Mouse (Mus musculus): ENCODE data around the gene Nt5c3b. TPM values are rescaled to one million over a fixed set of nuclear protein-coding genes. Genes with fewer than 3 reads are reported as not detected.

The Nt5c3b gene
- polyA plus RNA-seq, 3 experiments from 2014 or later, result 124 to 134 (median 127) TPM

DNA sequence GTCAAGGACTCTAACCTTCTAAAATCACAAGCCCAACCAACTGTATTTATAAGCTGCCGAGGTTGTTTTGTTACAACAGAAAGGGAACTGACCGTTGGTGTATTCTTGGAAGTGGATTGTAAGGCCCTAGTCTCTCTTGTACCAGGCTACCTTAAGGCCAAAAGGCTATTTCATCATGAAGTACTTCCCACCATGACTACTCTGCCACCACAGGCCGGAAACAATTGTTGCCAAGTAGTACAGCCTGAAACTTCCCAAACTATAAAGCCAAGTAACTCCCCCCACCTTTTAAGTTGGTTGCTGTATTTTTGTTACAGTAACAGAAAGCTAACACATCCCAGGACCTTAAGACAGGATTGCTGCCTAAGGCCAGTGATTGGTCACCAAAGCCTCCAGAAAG lies 14.8 kb downstream of the Nt5c3b start:
- ATAC-seq, result no peak

DNA sequence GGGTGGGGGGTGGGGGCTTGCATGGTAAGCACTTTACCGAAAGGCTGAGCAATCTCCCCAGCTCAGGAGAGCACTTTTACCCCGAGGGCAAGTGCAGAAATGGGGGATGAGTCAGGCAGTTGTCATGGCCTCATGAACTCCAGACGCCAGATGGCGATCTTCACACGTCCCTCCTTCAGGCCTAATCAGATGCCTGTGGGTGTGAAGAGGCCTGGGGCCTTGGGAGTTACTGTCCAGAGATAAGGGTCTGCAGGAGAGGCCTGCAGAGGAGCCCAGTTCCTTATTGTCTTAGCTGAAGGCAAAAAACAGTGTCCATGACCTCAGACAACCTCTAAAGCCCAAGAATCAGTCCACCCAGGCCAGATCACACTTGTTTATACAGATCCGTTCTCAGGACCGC lies 15.8 kb downstream of the Nt5c3b start:
- no peak for ATAC-seq

DNA sequence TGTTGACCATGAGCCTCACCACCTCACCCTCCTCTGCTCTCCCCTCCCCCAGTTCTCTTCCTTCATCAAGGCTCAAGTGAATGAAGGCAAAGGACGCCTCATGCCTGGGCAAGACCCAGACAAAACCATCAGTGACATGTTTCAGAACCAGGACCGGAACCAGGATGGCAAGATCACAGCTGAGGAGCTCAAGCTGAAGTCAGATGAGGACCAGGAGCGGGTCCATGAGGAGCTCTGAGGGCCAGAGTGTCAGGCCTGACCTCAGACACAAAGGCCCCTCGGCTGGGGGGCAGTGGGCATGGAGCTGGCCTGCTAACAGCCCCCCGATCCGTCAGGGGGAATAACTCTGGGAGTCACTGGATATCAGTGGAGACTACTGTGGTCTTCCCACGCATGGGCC lies 17.8 kb downstream of the Nt5c3b start:
- no peak for ATAC-seq

DNA sequence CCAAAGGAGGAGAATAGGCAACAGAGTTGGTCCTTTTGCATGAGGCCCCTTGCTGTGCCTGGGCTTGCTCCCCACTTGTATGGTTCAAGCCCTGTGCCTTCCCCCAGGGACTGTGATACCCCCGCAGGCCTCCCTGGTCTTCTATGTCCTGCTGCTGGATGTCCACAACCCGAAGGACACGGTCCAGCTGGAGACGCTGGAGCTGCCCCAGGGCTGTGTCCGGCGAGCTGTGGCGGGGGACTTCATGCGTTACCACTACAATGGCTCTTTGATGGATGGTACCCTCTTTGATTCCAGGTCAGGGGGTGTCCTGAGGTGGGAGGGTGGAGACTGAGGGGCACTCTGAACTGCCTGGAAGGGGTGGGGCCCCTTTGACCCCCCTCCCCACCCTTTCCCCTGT lies 20.1 kb downstream of the Nt5c3b start:
- no peak for ATAC-seq

DNA sequence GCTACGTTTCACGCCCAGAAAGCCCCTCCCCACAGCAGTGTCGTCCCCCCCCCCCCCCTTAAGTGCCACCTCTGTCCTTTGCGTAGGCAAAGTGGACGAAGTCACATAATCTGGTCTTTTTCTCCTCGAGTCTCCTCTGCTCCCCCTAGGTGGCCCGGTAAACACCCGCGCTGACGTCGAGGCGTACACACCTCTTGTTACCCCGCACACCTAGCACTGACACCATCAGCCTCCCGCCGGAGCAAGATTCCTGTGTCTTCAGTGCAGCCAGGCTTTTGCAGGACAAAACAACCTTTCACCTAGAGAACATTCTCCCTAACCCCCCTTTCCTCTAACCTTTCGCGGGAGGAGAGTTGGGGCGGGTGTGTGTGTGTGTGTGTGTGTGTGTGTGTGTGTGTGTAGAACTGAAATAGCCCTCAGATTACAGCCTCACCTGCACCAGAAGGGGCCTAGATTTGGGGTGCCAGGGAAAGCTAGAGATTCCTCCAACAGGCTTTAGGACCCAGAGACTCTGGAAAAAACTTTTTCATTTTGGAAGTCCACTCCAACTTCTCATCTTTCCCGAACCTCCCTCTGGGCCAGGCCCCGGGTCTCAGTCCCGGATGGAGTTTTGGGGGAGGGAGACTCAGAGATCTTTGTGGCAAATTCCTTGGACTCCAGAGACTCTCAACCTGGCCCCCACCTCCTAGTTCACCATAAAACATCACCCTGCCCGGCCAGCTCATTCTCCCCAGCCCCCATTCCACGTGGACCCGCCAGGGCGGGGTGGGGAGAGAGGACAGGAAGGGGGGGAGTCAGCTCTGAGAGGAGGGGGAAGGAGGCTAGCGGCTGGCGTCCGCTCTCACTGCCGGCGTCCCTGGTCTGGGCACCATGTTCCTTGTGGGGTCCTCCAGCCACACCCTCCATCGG lies 26.4 kb downstream of the Nt5c3b start, which contains the start of gene Fkbp10:
TSS of gene Fkbp10 (plus strand) at position 784 of the 909 bp plus-strand sequence.
- ATAC-seq, result no peak

DNA sequence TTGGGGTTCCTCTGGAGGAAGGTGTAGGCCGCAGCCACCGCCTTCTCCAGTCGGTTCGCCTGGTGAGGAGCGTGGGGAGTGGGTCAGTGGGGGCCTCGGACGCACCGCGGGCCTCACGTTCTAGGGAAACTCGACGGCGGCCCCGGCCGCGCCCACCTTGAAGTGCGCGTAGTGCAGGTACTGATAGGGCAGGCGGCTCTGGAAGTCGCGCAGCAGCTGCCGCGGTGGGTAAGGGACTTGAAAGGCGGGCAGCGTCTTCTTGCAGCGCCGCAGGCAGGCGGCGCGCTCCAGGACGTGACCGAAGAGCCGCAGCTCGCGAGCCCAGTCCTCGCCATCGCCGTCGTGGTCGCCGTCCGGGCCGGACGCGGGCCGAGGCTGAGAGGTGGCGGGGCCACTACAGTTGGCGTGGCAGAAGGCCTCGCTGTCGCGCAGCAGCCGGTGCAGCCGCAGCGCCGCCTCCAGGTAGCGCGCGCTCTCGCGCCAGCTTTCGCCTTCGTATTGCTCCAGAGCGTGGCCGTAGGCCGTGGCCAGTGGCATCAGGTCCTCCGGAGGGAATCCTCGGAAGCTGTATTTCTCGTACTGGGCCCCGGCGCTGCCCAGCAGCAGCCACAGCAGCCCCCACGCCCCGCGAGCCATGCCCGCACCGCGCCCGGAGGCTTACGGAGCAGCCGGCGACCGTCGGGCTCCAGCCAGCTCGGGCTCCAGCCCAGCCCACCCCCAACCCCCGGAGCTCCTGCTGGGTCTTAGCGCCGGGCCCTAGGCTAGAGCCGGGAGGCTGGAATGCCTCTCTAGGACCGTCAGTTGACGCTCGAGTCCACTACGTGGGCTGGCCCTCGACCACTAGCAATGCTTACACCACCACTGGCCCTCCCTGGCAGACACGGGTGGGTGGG lies 27.3 kb downstream of the Nt5c3b start, which contains the start of gene P3h4:
TSS of gene P3h4 (minus strand) at position 816 of the 893 bp plus-strand sequence.
- ATAC-seq, result no peak

DNA sequence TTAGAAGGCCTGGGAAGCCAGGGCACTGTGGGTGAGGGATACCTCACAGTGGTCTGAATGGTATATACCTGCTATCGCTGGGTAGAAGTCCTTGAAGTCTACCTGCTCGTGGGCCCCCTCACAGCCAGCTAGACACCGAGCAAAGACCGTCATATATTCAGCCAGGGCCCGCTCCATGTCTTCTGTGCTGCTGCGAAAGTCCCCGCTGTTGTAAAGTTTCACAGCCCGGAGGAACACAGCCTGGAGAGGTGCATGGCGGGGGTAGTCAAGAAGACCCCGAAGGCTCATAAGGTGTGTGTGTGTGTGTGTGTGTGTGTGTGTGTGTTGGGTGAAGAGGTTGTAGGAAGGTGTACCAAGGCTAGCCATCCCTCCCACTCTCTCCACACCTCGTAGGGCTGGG lies 28.1 kb downstream of the Nt5c3b start:
- ATAC-seq, result no peak

DNA sequence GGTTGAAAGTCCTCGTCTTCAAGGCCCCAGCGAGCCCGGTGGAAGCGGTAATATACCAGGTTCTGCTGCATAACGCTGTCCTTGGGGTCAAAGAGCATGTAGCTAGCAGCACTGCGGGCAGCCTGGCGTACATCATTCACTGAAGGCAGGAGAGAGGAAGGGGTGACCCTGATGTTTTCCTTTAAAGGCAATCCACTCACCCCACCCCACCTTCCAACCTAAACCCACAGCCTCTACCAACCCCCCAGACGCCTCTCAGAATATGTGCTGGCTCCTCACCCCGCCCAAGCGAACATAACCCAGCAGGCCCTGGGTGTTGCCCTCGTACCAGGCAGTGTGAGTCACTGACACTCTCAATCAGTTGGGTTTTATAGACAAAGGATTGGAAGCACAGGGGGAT lies 29.9 kb downstream of the Nt5c3b start:
- no peak for ATAC-seq

DNA sequence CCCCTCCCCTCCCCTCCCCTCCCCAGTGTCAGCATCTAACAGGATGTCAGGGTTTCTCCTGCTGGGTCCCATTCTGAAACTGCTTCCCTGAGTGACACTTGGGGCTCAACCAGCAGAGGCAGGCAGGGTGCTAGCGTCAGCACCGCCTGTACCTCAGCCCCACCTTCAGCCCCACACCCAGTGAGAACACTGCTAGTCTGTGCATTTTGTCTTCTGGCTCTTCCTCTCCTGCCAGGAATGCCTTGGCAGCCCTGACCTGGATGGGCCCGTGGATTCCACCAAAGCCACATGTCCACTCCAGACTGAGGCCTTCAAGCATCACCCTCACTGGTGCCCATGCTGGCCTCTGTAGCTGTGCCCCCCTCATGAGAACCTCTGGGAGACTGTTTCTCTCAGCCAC lies 31.9 kb downstream of the Nt5c3b start:
- ATAC-seq, result no peak

DNA sequence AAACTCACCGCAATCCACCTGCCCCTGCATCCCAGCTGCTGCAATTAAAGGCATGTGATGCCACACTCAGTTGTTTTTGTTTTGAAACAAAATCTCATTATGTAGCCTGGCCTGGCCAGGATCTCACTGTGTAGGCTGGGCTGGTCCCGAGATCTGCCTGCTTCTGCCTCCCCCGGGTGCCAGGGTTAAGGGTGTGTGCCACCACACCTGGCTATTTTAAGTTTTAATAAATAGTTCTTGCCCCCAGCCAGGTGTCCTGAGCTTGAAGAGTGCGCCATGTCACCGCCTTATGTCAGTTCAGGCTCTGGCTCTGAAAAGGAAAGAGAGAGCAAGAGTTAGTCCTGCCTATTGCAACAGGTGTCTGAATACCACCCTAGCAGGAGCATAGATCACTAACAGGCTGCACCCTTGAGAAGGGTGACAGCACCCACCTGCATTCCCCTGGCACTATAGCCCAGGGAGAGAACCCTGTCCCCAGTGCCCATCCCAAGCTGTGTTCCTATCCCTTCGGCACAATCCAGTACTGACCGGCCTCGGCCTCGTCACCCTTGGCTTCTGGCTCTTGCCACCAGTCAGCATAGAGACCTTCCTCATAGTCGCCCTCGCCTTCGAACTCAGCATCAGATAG lies 32.7 kb downstream of the Nt5c3b start:
- no peak for ATAC-seq

DNA sequence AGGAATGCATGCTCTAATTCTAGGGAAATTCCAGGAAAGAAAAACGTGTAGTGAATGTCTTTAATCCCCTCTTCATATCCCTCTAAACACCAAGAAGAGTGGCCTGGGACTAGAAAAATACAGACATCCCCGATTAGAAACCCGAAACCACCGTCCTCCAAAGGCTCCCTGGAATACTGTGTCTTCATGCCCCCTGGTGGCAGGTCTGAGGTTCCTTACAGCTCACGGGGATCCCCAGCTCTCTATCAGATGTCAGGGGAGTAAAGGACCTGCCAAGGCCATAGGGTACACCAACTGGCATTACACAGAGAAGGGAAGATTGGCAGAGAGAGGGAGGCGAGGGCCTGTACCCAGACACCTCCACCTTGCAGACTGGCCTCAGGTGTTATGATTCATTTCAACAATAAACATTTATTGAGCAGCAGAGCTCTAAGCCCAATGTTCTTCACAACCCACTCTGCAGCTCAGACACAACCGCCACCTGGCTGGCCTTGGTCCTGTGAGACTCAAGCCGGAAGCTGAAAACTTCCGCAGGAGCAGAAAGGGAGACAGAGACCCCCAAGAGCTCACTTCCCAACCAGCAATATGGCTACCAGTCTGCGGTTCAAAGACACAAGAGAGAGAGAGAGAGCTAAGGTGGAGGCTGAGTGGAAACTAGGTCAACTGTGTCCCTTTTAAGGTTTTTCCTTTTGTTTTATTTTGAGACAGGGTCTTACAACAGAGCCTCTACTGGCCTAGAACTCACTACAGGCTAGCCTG lies 33.4 kb downstream of the Nt5c3b start:
- ATAC-seq, result no peak

DNA sequence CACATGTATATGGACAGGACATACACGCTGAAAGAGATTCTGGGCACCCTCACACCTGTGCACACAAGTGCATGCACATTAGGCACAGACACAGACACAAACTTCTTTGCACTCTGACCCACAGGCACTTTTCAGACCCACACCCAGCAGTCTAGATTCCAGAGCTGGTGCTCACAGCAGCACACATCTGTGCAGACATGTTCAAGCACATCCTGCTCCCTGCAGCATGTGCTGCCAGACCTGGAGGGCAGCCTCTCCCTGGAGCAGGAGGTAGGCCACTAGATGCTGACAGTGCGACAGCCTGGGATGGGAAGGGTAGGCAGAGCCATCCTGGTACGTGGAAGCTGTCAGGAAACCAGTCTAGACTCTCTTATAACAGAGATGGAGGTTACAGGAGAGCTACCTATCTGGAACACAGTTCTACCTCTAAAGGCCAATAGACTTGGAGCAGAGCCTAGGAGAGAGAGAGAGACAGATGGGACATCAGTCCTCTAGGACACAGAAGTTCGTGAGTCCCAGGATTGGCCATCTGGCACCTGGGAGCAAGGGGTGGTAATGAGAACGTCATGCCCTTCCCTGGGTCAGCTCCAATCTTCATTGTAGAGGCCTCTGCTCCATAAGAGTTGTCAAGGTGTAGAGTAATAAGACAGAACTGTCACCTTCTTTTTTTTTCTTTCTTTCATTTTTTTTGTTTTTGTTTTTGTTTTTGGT lies 34.5 kb downstream of the Nt5c3b start:
- ATAC-seq, result no peak

DNA sequence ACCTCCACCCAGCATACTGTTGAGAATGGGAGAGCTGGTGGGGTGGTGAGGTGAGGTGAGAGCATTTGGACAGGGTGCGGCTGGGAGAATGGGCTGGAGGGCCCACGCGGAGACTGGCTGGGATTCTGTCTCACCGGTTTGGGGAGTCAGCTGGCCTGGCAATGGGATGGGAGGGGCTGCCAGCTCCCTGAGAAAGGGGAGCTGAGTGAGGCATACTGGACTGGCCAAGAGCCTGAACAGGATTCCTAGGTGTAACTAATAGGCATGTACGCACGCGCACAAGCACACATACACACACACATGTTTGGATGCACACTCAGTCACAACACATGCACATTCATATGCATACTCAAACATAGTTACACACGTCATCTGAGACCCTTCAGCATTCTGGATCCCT lies 35.3 kb downstream of the Nt5c3b start:
- no peak for ATAC-seq

DNA sequence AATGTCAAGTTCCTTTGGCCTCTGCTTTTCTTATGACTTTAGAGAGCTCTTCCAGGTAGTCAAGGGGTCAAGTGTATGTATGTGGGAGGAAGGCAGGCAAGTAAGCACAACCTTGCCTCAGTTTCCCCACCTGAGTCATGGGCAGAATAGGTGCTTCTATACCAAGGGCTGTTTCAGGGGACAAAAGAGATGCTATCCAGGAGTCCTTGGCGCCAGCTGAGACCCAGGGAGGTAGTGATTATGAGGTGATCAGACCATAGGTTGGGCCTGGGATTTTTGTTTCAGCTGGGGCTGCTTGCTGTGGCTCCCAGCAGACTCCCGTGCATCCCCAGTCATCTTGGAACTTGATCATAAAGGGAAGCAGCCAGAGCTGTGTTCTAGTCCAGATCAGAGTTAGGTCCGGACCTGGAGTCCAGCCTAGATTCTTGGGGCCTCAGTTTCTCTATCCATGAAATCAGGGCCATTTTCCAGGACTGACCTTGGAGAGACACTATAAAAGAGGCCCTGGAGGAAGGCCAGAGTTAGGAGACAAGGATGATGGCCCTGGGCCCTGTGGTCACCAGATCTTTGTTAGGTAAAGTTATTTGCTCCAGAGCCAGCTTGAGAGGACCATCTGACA lies 37.0 kb downstream of the Nt5c3b start:
- ATAC-seq, result no peak

DNA sequence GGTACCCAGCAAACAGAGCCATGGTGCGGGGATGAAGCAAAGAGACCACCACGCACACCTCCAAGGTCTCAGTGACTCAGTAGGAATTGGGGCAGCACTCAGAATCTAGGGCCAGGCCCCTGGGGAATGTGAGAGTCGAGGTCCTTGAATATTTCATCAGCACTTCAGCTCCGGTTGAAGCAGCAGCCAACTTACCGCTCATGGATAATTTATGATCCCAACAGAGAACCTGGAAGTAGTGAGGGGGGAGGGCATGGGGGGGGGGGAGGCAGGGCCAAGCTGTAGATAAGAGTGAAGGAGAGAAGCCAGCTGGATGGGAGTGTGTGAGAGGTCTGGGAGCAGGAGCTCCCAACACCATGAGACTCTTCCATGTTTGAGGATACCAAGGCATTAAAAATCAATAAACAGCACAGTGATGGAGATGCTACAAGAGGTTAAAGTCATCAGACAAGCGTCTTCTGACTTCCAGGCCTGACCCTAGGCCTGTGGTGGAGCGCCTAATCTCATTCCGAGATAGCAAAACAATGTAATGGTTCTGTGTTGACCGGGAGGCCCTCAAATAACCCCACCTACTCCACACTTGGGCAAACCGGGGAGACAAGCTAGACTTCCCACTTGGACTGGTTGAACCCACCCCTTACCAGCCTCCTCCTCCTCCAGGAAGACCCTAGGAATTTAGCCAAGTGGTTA lies 38.0 kb downstream of the Nt5c3b start:
- ATAC-seq, result no peak

DNA sequence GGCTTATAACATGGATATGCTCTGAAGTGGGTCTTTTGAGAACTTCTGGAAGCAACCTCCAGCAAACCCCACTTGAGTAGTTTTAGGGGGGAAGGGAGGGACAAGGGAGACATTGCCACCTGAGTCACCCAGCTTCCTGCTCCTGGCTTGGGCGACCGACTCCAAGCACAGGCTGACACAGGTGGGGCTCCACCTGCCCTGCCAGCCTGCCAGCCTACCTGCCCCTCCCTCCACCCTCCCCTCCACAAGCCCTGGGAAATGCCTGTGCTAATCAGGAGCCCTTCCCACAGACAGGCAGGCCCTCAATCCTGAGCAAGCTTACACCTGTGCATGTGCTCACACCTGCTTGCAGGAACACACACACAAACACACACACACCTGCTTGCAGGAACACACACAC lies 38.9 kb downstream of the Nt5c3b start:
- ATAC-seq, result no peak

DNA sequence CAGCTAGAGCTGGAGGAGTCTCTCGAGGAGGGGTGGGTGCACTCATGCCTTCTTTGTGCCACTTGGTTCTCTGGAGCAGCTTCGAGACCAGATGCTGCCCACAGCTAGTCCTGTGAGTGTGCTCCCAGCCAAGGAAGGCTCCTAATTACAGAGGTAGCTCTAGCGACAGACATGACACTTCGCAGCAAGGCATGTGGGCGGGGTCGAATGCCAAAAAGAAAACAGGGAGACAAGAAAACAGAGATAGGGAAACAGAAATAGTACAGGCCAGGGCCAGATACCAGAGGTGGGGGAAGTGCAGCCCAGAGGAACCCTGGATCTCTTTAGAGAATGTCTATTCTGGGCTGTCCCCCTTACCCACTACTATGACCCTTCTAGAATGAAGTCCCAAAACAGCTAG lies 39.4 kb downstream of the Nt5c3b start:
- no peak for ATAC-seq

DNA sequence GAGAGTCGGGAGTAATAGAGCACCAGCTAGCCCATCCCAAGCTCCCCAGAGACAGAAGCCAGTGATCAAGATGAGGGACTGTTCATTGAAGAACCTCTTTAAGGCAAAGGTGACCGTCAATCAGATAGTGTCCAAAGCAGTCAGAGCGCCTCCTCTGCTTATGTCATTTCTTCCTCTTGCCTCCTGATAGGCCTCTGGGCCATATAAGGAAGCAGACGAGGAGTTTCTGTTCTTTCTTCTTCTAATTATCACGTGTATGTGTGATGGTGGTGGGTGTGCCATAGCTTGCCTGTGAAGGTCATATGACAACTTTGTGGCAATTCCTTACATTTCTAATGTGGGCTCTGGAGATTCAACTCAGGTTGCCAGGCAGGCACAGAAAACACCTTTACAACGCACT lies 40.8 kb downstream of the Nt5c3b start:
- no peak for ATAC-seq

DNA sequence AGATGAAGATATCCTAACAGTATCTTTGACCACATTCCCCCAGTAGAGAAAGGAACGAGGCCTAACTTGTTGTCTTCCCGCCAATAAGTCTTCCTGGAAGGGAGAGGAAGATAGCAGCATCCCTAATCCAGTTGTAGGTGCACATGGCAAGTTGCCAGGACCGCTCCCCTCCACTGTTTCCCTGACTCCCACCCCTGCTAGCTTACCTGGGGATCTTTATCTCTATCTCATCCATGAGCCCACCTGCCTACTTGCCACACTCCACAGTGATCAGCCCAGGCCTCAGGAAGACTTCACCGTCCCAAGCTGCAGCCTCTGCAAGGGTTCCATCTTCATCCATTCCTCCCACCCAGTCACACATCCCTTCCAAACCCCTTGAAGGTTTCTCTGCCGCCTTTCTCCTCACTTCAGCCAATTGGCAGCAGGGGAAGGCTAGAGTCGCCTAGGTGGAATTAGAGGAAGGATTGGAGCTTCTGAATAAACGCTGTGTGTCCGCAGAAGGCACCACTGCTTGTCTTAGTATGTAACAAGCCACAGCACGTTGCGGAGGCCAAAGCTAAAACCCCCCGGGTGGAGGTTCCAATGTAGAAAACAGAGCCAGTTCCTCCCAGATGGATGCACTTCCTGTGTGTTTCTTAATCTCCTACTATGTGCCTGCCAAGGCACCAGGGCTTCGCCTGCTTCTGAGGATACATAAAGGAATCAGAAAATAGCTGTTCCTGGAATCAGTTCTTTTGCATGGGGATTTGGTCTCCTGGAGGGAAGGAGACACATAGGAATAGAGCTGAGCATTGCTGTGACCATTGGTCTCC lies 41.7 kb downstream of the Nt5c3b start:
- ATAC-seq, result no peak

DNA sequence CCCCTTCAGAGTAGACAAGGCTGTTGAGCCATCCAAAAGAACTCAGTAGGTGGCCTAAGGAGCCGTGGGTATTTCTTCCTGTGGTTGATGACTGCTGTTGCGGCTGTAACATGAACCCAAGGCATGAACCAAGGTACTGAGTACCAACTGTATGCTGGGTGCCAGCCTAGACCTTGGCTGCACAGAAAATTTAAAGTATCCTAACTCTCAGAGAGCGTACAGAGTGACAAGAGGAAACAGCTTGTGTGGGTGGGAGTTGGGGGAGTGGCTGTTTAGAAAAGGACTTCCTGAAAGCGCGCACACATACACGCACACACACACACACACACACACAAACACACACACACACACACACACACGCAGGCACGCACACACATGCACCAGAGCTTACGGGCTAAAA lies 42.3 kb downstream of the Nt5c3b start:
- no peak for ATAC-seq
